Mouse (Mus musculus) naive thymus-derived CD4-positive, alpha-beta T cell, adult 2 months (primary cell): ENCODE data around the gene Gng10.

Experiments
- DNase-seq: peaks from one replicate; pipeline ENCODE4 v3.0.0-alpha.2; 2011; ENCODE audit warnings: low read depth

The Gng10 gene

GRCm38 (mm10) chr4:59034918-59035785 lies at the start of gene Gng10:
Gene Gng10, plus strand, starts transcription at chr4:59035088.
- peak; percentile 73 for DNase-seq

GRCm38 (mm10) chr4:58985157-58985648 lies 49.7 kb upstream of the Gng10 start:
- DNase-seq: peak; percentile 88

- DNase-seq: peak; percentile 82
These were observed 48.2 kb upstream of the Gng10 start, which contains the start of gene Ptgr1 for GRCm38 (mm10) chr4:58986540-58987190. Gene Ptgr1, minus strand, starts transcription at chr4:58987119.

- DNase-seq: no peak
These were observed 45.5 kb upstream of the Gng10 start for GRCm38 (mm10) chr4:58989303-58989898.

- no peak for DNase-seq
These were observed 44.1 kb upstream of the Gng10 start for GRCm38 (mm10) chr4:58990609-58991434.

- no peak for DNase-seq
These were observed 42.7 kb upstream of the Gng10 start for GRCm38 (mm10) chr4:58992195-58992594.

GRCm38 (mm10) chr4:58994762-58995161 lies 40.1 kb upstream of the Gng10 start, which contains the start of gene Dnajc25:
Gene Dnajc25, plus strand, starts transcription at chr4:58995062.
- DNase-seq: no peak

- DNase-seq: no peak
These were observed 39.6 kb upstream of the Gng10 start for GRCm38 (mm10) chr4:58995251-58995693.

GRCm38 (mm10) chr4:58997081-58997480 lies 37.8 kb upstream of the Gng10 start:
- DNase-seq: no peak

- no peak for DNase-seq
These were observed 36.2 kb upstream of the Gng10 start for GRCm38 (mm10) chr4:58998688-58999087.

GRCm38 (mm10) chr4:58999686-59000085 lies 35.2 kb upstream of the Gng10 start:
- peak; percentile 87 for DNase-seq

- DNase-seq: peak; percentile 87
These were observed 34.3 kb upstream of the Gng10 start for GRCm38 (mm10) chr4:59000614-59001013.

GRCm38 (mm10) chr4:59002948-59003805 lies 31.7 kb upstream of the Gng10 start, which contains the start of gene Gm20503:
Gene Gm20503, plus strand, starts transcription at chr4:59003210.
- peak; percentile 96 for DNase-seq

- no peak for DNase-seq
These were observed 31.1 kb upstream of the Gng10 start for GRCm38 (mm10) chr4:59003806-59004200.

GRCm38 (mm10) chr4:59006211-59006610 lies 28.7 kb upstream of the Gng10 start:
- DNase-seq: no peak

- no peak for DNase-seq
These were observed 27.9 kb upstream of the Gng10 start for GRCm38 (mm10) chr4:59007016-59007415.

- DNase-seq: no peak
These were observed 26.9 kb upstream of the Gng10 start for GRCm38 (mm10) chr4:59007974-59008373.

- peak; percentile 65 for DNase-seq
These were observed 25.7 kb upstream of the Gng10 start for GRCm38 (mm10) chr4:59009186-59009585.

- DNase-seq: peak; percentile 21
These were observed 25.2 kb upstream of the Gng10 start for GRCm38 (mm10) chr4:59009696-59010095.

- DNase-seq: no peak
These were observed 23.4 kb upstream of the Gng10 start for GRCm38 (mm10) chr4:59011446-59011845.
